Mouse (Mus musculus) adrenal gland, adult 18-20 months (tissue): Measurements from ENCODE around the gene Olfr875. TPM values are rescaled to one million over a fixed set of nuclear protein-coding genes. Genes with fewer than 3 reads are reported as not detected.

Source experiments
- total RNA-seq, 2 experiments: library from RNA; stranded (reverse); gene quantifications; 1 replicate in 1 of 2; 2 replicates in 1 of 2; pipeline ENCODE4 v1.2.3; 2021

Gene Olfr875
- total RNA-seq, 2 experiments from 2014 or later: not detected

Other genes starting within 250 kb of the Olfr875 start
- 10 to 100 TPM; 34.6 to 38.3 TPM for gene Esam, start 243.8 kb upstream of the Olfr875 start, total RNA-seq
- 1 to 10 TPM; 2.1 to 2.8 TPM for gene Vsig2, start 232.6 kb upstream of the Olfr875 start, total RNA-seq
- gene Nrgn, start 219.0 kb upstream of the Olfr875 start, total RNA-seq: 1 to 10 TPM; 1.7 to 3.5 TPM
- gene Siae, start 216.2 kb upstream of the Olfr875 start, total RNA-seq: 10 to 100 TPM; 16.2 to 17.7 TPM
- 1 to 10 TPM; 3.3 to 4.4 TPM for gene Spa17, start 158.1 kb upstream of the Olfr875 start, total RNA-seq
- 10 to 100 TPM; 68.4 to 76.1 TPM for gene Tbrg1, start 114.5 kb upstream of the Olfr875 start, total RNA-seq
- not detected for gene Panx3, start 102.6 kb upstream of the Olfr875 start, total RNA-seq
- not detected for gene Olfr160, start 55.6 kb upstream of the Olfr875 start, total RNA-seq
- gene Olfr874, start 26.8 kb upstream of the Olfr875 start, total RNA-seq: not detected
- not detected for gene Olfr876, start 31.2 kb downstream of the Olfr875 start, total RNA-seq
- gene Olfr877, start 82.4 kb downstream of the Olfr875 start, total RNA-seq: under 1 TPM in 1 of 2 experiments, not detected in 1; 0.40 TPM
- not detected for gene Olfr145, start 124.9 kb downstream of the Olfr875 start, total RNA-seq
- not detected for gene Olfr878, start 146.0 kb downstream of the Olfr875 start, total RNA-seq
- not detected for gene Olfr881, start 220.0 kb downstream of the Olfr875 start, total RNA-seq